Mouse (Mus musculus) CD4-positive, CD25-positive, alpha-beta regulatory T cell (primary cell): ENCODE data around the gene 6330409D20Rik. TPM values are rescaled to one million over a fixed set of nuclear protein-coding genes. Genes with fewer than 3 reads are reported as not detected.

ENCODE experiments used
- polyA plus RNA-seq: library from polyadenylated mRNA; unstranded; fragments of 100-300 nt; shearing (Covaris generic); gene quantifications from one replicate; pipeline ENCODE4 v1.2.1, GENCODE M21; 2017

6330409D20Rik gene
- polyA plus RNA-seq = 0.85 TPM

GRCm38 (mm10) chr2:32740916-32741272 is at the start of gene 6330409D20Rik:
6330409D20Rik (minus strand) TSS chr2:32741016.

GRCm38 (mm10) chr2:32784048-32784681 is 43.3 kb upstream of the 6330409D20Rik start, which contains the start of gene Cfap157:
Cfap157 (minus strand) TSS chr2:32784428.

GRCm38 (mm10) chr2:32775359-32776074 is 34.7 kb upstream of the 6330409D20Rik start, which contains the start of the genes Ttc16 and Ptrh1:
Ttc16 (minus strand) TSS chr2:32775633.
Ptrh1 (plus strand) TSS chr2:32775786.

GRCm38 (mm10) chr2:32757056-32757845 is 16.4 kb upstream of the 6330409D20Rik start, which contains the start of gene Tor2a:
Tor2a (plus strand) TSS chr2:32757234.

GRCm38 (mm10) chr2:32720681-32721229 is 20.1 kb downstream of the 6330409D20Rik start, which contains the start of gene Sh2d3c:
Sh2d3c (plus strand) TSS chr2:32721055.

GRCm38 (mm10) chr2:32712934-32713817 is 27.6 kb downstream of the 6330409D20Rik start, which contains the start of gene Cdk9:
Cdk9 (minus strand) TSS chr2:32713076.

GRCm38 (mm10) chr2:32704021-32704421 is 36.8 kb downstream of the 6330409D20Rik start, which contains the start of gene Fpgs:
Fpgs (minus strand) TSS chr2:32704145.

Other genes with a start within 250 kb of the 6330409D20Rik start
- 139 TPM for gene Fam102a, start 205.7 kb downstream of the 6330409D20Rik start, polyA plus RNA-seq
- gene Dpm2, start 170.2 kb downstream of the 6330409D20Rik start, polyA plus RNA-seq = 139 TPM
- 0.36 TPM for gene Pip5kl1, start 166.2 kb downstream of the 6330409D20Rik start, polyA plus RNA-seq
- 0.12 TPM for gene 9430097D07Rik, start 165.3 kb downstream of the 6330409D20Rik start, polyA plus RNA-seq
- 43.7 TPM for gene St6galnac4, start 153.9 kb downstream of the 6330409D20Rik start, polyA plus RNA-seq
- 5.1 TPM for gene St6galnac6, start 141.3 kb downstream of the 6330409D20Rik start, polyA plus RNA-seq
- gene Ak1, start 119.3 kb downstream of the 6330409D20Rik start, polyA plus RNA-seq = not detected
- gene Eng, start 94.4 kb downstream of the 6330409D20Rik start, polyA plus RNA-seq = 0.19 TPM
- gene Fpgs, start 36.9 kb downstream of the 6330409D20Rik start, polyA plus RNA-seq = 25.7 TPM
- gene Cdk9, start 27.9 kb downstream of the 6330409D20Rik start, polyA plus RNA-seq = 177 TPM
- gene Sh2d3c, start 20.0 kb downstream of the 6330409D20Rik start, polyA plus RNA-seq = 116 TPM
- 76.5 TPM for gene Tor2a, start 16.2 kb upstream of the 6330409D20Rik start, polyA plus RNA-seq
- 0.48 TPM for gene Ttc16, start 34.6 kb upstream of the 6330409D20Rik start, polyA plus RNA-seq
- 4.9 TPM for gene Ptrh1, start 34.8 kb upstream of the 6330409D20Rik start, polyA plus RNA-seq
- 0.22 TPM for gene Cfap157, start 43.4 kb upstream of the 6330409D20Rik start, polyA plus RNA-seq
- 2.9 TPM for gene Stxbp1, start 106.2 kb upstream of the 6330409D20Rik start, polyA plus RNA-seq
- gene Fam129b, start 135.1 kb upstream of the 6330409D20Rik start, polyA plus RNA-seq = 1.7 TPM
- 47.2 TPM for gene Rpl12, start 220.5 kb upstream of the 6330409D20Rik start, polyA plus RNA-seq
- 10.2 TPM for gene Lrsam1, start 220.6 kb upstream of the 6330409D20Rik start, polyA plus RNA-seq
- gene Slc2a8, start 241.1 kb upstream of the 6330409D20Rik start, polyA plus RNA-seq = 8.2 TPM